Mouse (Mus musculus) limb, embryonic 14.5 days (tissue): ENCODE data around the gene Zdhhc22. TPM values are rescaled to one million over a fixed set of nuclear protein-coding genes. Genes with fewer than 3 reads are reported as not detected.

Source experiments
- ATAC-seq: fragments of 200-750 bp; cut with Nextera tagmentation; 2 replicates; pipeline ENCODE4 v1.8.0; 2017; ENCODE audit warnings: low read depth, moderate number of reproducible peaks, moderate TSS enrichment; ENCODE audit not compliant: low FRiP score
- DNase-seq: peaks from one replicate; pipeline ENCODE4 v3.0.0-alpha.2; 2015; ENCODE audit warnings: low spot score
- H3K27ac ChIP-seq: fragments of 300-500 bp; sonication (generic); replicated peaks from 2 replicates; pipeline ENCODE4 v1.5.1; 2014; ENCODE audit warnings: low read depth, mild to moderate bottlenecking, low read length, moderate library complexity, mixed read lengths
- H3K27me3 ChIP-seq: fragments of 300-500 bp; sonication (generic); 2 replicates; pipeline ENCODE4 v1.6.1; 2014; ENCODE audit warnings: low read length, mixed read lengths; ENCODE audit not compliant: control insufficient read depth, insufficient read depth
- H3K36me3 ChIP-seq: fragments of 300-500 bp; sonication (generic); 2 replicates; pipeline ENCODE4 v1.6.1; 2014; ENCODE audit warnings: mild to moderate bottlenecking, low read length, moderate library complexity, mixed read lengths; ENCODE audit not compliant: control insufficient read depth, insufficient read depth
- H3K4me1 ChIP-seq: fragments of 300-500 bp; sonication (generic); 2 replicates; pipeline ENCODE4 v1.6.1; 2014; ENCODE audit warnings: antibody characterized with exemption, low read length, mixed read lengths; ENCODE audit not compliant: control insufficient read depth, insufficient read depth
- H3K4me2 ChIP-seq: fragments of 300-500 bp; sonication (generic); replicated peaks from 2 replicates; pipeline ENCODE4 v1.6.1; 2014; ENCODE audit warnings: low read depth, mild to moderate bottlenecking, low read length, moderate library complexity; ENCODE audit not compliant: severe bottlenecking
- H3K4me3 ChIP-seq: fragments of 300-500 bp; sonication (generic); replicated peaks from 2 replicates; pipeline ENCODE4 v1.5.1; 2014; ENCODE audit warnings: low read length
- H3K9ac ChIP-seq: fragments of 300-500 bp; sonication (generic); 2 replicates; pipeline ENCODE4 v1.6.1; 2014; ENCODE audit warnings: mild to moderate bottlenecking, low read depth, low read length, moderate library complexity; ENCODE audit not compliant: severe bottlenecking
- H3K9me3 ChIP-seq: fragments of 300-500 bp; sonication (generic); 2 replicates; pipeline ENCODE4 v1.6.1; 2016; ENCODE audit warnings: low read length; ENCODE audit not compliant: control insufficient read depth
- POLR2A ChIP-seq: fragments of 200-500 bp; IDR thresholded peaks from 2 replicates; pipeline ENCODE4 v1.8.0; 2012; ENCODE audit warnings: inconsistent platforms, mild to moderate bottlenecking, moderate library complexity, borderline replicate concordance; ENCODE audit not compliant: insufficient read depth, insufficient read length; ENCODE audit errors: extremely low read depth
- WGBS: fragments of 180-500 bp; shearing (Covaris S2); extraction: QIAGEN DNeasy Blood & Tissue Kit; methylation state at CpG from one replicate; pipeline ENCODE4 v1.1.7; 2014; 5-methylcytosine and 5-hydroxymethylcytosine counted together
- polyA plus RNA-seq, 2 experiments: library from polyadenylated mRNA; depleted of rRNA in 1 of 2; stranded (reverse) in 1 of 2; unstranded in 1 of 2; fragments of >200 nt; fragmentation: Nextera tagmentation in 1 of 2; extraction: Ambion mirVana in 1 of 2; gene quantifications; 2 replicates each; pipeline versions ENCODE4 v1.2.1 to v1.2.3; 2012 to 2014

Gene Zdhhc22
- polyA plus RNA-seq, 2 experiments = 0.10 TPM; not detected in 1

GRCm38 (mm10) chr12:87002209-87002608 lies 12.0 kb upstream of the Zdhhc22 start:
- DNase-seq = no peak
- Histone ChIP-seq H3K4me3 (no peak overlapping the region), H3K36me3 (no peaks in the 10 kb centered on the region), H3K4me1 (no peaks in the 10 kb centered on the region), H3K4me2 (no peak overlapping the region), H3K9ac (no peak overlapping the region), H3K9me3 (no peaks in the 10 kb centered on the region), H3K27me3 (no peaks in the 10 kb centered on the region), H3K27ac (no peak overlapping the region)
- TF ChIP-seq POLR2A = no peak
- ATAC-seq = no peak
- 54% methylated on average over 7 of the region's 7 CpGs for WGBS

DNA sequence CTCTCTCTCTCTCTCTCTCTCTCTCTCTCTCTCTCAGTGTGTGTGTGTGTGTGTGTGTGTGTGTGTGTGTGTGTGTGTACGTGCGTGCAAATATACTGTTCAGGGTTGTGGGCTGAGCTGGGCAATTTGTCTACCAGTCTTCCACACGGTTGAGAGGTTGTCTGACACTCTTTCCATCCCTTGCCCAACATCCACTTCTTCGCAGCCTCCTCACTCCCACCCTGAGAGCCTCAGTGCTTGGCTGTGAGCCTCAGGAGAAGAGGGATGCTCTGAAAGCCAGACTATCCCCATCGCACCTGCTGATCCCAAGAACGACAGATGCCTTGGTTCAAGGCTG lies 10.6 kb upstream of the Zdhhc22 start:
- DNase-seq = no peak
- H3K36me3 ChIP-seq = no peaks in the 10 kb centered on the region
- no peaks in the 10 kb centered on the region for H3K4me1 ChIP-seq
- TF ChIP-seq POLR2A = no peak
- no peaks in the 10 kb centered on the region for H3K9me3 ChIP-seq
- H3K9ac ChIP-seq = no peak overlapping the region
- no peak overlapping the region for H3K4me3 ChIP-seq
- no peak overlapping the region for H3K27ac ChIP-seq
- no peaks in the 10 kb centered on the region for H3K27me3 ChIP-seq
- WGBS = 40% methylated on average over 6 of the region's 6 CpGs
- no peak overlapping the region for H3K4me2 ChIP-seq
- no peak for ATAC-seq

DNA sequence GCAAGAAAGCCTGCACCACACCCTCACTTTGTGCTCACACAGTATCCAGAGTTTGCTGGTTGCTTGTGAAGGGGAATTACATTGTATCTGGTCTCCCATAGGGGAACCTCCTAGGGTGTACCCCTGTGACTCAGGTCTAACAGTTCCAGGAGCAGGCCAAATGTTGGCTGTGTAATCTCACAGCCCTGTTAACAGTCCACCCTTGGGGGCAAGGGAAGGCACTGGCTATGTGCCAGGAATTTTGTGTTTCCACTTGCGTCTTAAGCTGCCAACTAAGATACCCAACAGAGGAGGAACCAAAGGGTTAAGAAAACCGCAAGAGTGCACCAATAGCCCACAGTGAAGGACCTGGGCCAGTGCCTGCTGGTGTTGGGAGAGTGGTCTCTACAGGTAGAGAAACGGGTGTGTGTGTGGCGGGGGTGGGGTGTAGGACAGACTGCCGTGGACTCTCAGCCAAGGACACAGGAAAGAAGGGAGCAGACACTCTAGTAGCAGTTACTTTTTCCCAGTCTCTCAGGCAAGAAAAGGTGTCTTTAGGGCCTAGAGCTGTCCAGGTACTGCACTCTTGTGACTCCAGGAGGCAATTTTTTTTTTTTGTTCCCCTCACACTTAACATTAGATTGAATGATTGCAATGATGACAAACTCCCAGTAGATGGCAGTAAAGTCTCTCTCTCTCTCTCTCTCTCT lies 10.1 kb upstream of the Zdhhc22 start:
- no peak for TF ChIP-seq POLR2A
- DNase-seq (peak; percentile 85), ATAC-seq (no peak)
- no peaks in the 10 kb centered on the region for H3K36me3 ChIP-seq
- H3K9ac ChIP-seq = no peak overlapping the region
- H3K9me3 ChIP-seq = no peaks in the 10 kb centered on the region
- H3K27ac ChIP-seq = no peak overlapping the region
- no peaks in the 10 kb centered on the region for H3K4me1 ChIP-seq
- H3K4me3 ChIP-seq = no peak overlapping the region
- H3K4me2 ChIP-seq = no peak overlapping the region
- H3K27me3 ChIP-seq = no peaks in the 10 kb centered on the region
- WGBS = 42% methylated on average over 5 of the region's 5 CpGs

DNA sequence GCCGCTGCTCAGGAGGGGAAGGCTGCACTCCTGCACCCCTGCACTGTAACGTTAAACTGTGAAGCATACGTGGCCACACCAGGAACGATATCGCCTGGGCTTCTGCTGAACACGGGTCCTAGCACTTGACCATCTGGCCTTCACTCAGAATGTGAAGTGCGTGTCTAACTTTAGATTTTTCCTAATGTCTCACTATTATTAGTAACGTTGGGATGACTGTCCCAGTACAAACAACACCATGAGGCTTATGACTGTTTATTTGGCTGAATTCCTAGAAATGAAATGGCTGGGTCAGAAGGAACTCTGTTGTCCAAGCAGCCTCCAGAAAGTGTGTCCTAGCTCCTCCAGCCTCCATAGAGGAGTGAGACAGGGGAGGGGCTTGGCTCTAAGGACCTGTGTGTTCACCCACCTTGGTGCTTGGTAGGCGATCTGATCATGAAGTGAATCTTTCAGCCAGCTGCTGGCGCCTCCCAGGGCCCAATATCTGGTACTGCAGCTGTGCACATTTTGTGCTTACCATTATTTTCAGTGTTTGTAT lies 9.1 kb upstream of the Zdhhc22 start:
- no peaks in the 10 kb centered on the region for H3K4me1 ChIP-seq
- DNase-seq = no peak
- no peaks in the 10 kb centered on the region for H3K27me3 ChIP-seq
- ATAC-seq = no peak
- H3K9ac ChIP-seq = no peak overlapping the region
- WGBS = 71% methylated on average over 10 of the region's 10 CpGs
- TF ChIP-seq POLR2A = no peak
- H3K9me3 ChIP-seq = no peaks in the 10 kb centered on the region
- H3K4me3 ChIP-seq = no peak overlapping the region
- H3K4me2 ChIP-seq = no peak overlapping the region
- no peaks in the 10 kb centered on the region for H3K36me3 ChIP-seq
- no peak overlapping the region for H3K27ac ChIP-seq

DNA sequence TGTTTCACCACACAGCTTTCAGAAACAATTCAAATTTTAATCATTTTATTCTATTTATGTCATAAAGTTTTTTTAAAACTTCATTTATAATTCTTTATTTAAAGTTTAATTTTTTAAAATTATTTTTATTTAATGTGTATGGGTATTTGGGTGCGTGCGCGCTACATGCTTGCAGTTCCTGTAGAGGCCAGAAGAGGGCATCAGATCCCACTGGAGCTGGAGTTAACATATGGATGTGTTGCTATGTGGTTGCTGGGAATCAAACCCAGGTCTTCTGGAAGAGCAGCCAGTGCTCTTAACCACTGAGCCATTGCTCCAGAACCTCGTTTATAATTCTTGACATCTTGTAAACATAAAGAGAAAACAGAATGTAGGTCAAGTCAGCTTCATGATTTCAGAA lies 8.5 kb upstream of the Zdhhc22 start:
- no peak overlapping the region for H3K9ac ChIP-seq
- WGBS = 86% methylated on average over 4 of the region's 4 CpGs
- H3K27ac ChIP-seq = no peak overlapping the region
- H3K4me2 ChIP-seq = no peak overlapping the region
- H3K9me3 ChIP-seq = no peaks in the 10 kb centered on the region
- no peaks in the 10 kb centered on the region for H3K4me1 ChIP-seq
- ATAC-seq = no peak
- no peak for DNase-seq
- no peak for TF ChIP-seq POLR2A
- no peaks in the 10 kb centered on the region for H3K27me3 ChIP-seq
- H3K4me3 ChIP-seq = no peak overlapping the region
- no peaks in the 10 kb centered on the region for H3K36me3 ChIP-seq
